Mouse (Mus musculus): ENCODE results near the gene Notch2. TPM values are rescaled to one million over a fixed set of nuclear protein-coding genes. Genes with fewer than 3 reads are reported as not detected.

Gene Notch2
- total RNA-seq, 2 experiments from 2014 or later: 16.7 to 17.8 TPM

DNA sequence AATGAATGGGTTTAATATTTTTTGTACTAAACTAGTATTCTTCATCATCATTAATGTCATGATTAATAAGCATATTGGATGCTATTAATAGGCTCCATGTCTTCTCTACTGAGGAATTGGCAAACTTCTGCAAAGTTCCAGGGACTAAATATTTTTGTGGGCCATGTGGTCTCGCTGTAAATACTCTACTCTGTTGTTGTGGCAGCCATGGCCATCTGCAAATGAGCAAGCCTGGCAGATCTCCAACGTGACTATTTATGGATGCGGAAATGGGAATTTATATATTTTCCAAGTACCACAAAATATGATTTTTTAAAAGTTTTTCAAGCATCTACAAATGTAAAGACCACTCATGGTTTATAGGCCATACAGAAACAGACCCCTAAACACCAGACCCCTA, 54.1 kb downstream of the Notch2 start:
- intact Hi-C loops (cut with DNase I): no loop called here
- DNase-seq: no peak

- intact Hi-C loops (cut with DNase I): no loop called here
- no peak for DNase-seq
These were observed 54.6 kb downstream of the Notch2 start for GRCm38 (mm10) chr3:98067852-98068491.

GRCm38 (mm10) chr3:98069161-98069560, 55.8 kb downstream of the Notch2 start:
- intact Hi-C loops (cut with DNase I): no loop called here
- no peak for DNase-seq

GRCm38 (mm10) chr3:98069856-98070255, 56.5 kb downstream of the Notch2 start:
- DNase-seq: no peak
- intact Hi-C loops (cut with DNase I): no loop called here

GRCm38 (mm10) chr3:98072570-98072969, 59.2 kb downstream of the Notch2 start:
- DNase-seq: no peak
- intact Hi-C loops (cut with DNase I): no loop called here

- DNase-seq: no peak
- intact Hi-C loops (cut with DNase I): no loop called here
These were observed 60.2 kb downstream of the Notch2 start for GRCm38 (mm10) chr3:98073545-98073944.

- intact Hi-C loops (cut with DNase I): no loop called here
- DNase-seq: no peak
These were observed 61.4 kb downstream of the Notch2 start for GRCm38 (mm10) chr3:98074622-98075231.

GRCm38 (mm10) chr3:98077866-98078265, 64.5 kb downstream of the Notch2 start:
- no peak for DNase-seq

DNA sequence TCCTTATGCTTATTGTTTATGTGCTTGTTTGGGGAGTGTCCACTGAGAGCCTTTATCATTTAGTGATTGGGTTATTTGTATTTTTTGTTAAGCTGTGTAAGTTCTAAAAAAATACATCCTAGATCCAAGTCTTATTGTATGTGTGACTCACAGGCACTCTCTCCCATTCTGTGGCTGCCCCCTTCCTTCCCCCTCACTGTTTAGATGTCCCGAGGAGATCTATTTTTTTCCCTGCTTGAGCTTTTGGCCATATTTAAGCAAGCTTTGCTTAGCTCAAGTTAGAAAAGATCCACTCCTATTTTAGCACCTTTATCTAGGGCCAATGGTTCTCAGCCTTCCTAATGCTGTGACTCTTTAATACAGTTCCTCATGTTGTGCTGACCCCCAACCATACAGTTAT, 65.5 kb downstream of the Notch2 start:
- intact Hi-C loops (cut with DNase I): no loop called here
- no peak for DNase-seq

More at GRCm38 (mm10) chr3:98077866-98078265, 64.5 kb downstream of the Notch2 start:
- intact Hi-C loops (cut with DNase I): no loop called here

- no peak for DNase-seq
- intact Hi-C loops (cut with DNase I): no loop called here
These were observed 66.4 kb downstream of the Notch2 start for GRCm38 (mm10) chr3:98079601-98080215.

GRCm38 (mm10) chr3:98080630-98081029, 67.3 kb downstream of the Notch2 start:
- intact Hi-C loops (cut with DNase I): no loop called here
- no peak for DNase-seq

- DNase-seq: no peak
- intact Hi-C loops (cut with DNase I): no loop called here
These were observed 68.9 kb downstream of the Notch2 start for GRCm38 (mm10) chr3:98082188-98082587.

GRCm38 (mm10) chr3:98082972-98083371, 69.6 kb downstream of the Notch2 start:
- no peak for DNase-seq
- intact Hi-C loops (cut with DNase I): no loop called here

DNA sequence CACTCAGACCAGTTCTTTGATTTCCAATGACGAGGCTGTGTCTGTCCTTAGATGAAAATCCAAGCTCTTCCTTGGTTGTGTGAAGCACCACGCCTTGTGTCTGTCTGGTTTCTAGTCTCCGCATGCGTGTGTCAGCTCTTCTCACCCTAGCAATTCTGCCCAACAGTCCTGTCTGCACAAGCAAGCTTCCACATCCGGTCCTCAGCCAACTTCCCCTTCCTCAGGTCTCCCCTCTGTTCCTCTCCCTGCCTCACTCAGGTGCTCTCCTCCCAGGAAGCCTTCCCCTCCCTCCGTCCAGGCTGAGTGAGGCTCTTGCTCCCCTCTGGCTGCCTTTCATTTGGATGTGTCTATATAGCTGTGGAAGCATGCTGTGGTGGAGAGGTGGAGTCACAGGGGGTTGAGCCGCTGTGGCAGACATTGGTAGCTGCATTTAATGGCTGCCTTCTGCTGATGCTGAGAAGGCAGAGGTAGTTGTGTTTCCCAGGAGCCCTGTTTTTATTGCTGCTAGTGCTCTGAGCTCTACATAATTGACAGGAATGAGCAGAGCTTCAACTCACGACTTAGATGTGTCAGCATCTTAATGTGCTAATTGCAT, 70.8 kb downstream of the Notch2 start:
- DNase-seq: no peak
- intact Hi-C loops (cut with DNase I): no loop called here

- intact Hi-C loops (cut with DNase I): no loop called here
- no peak for DNase-seq
These were observed 71.5 kb downstream of the Notch2 start for GRCm38 (mm10) chr3:98084870-98085269.

DNA sequence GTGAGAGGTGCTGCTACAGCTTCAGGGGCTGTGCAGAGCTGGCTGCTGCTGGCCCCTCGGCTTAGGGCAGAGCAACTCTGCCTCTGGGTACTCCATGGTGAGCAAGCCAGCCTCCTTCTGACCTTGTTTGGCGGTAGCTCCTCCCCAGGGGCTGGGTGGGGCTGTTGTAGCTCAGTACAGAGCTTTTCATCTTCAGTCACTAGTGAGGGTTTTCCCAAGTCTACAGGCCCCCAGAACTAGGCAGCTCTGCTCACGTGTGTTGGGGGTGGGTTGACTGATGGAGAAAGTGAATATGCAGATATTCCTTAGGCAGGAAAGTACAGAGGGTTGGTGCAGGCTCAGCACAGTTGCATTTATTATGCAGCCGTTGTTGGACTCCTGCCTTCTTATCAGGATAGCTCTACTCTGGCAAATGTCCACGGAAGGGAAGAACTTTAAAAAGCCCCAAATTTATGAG, 72.5 kb downstream of the Notch2 start:
- intact Hi-C loops (cut with DNase I): no loop called here
- DNase-seq: peak; percentile 34 to 53

GRCm38 (mm10) chr3:98086441-98086840, 73.1 kb downstream of the Notch2 start:
- DNase-seq: no peak
- intact Hi-C loops (cut with DNase I): no loop called here

- intact Hi-C loops (cut with DNase I): no loop called here
- no peak for DNase-seq
These were observed 73.5 kb downstream of the Notch2 start for GRCm38 (mm10) chr3:98086860-98087259.

- intact Hi-C loops (cut with DNase I): no loop called here
These were observed 74.2 kb downstream of the Notch2 start for GRCm38 (mm10) chr3:98087551-98087950.

GRCm38 (mm10) chr3:98089702-98090101, 76.4 kb downstream of the Notch2 start:
- no peak for DNase-seq
- intact Hi-C loops (cut with DNase I): no loop called here

More at GRCm38 (mm10) chr3:98087551-98087950, 74.2 kb downstream of the Notch2 start:
- DNase-seq: no peak

GRCm38 (mm10) chr3:98090129-98090528, 76.8 kb downstream of the Notch2 start:
- intact Hi-C loops (cut with DNase I): no loop called here
- no peak for DNase-seq

All from heart, postnatal 36 days (tissue).